Mouse (Mus musculus) stomach, postnatal 0 days (tissue): ENCODE measurements at regions not wholly inside any gene's neighbourhood (a gene's known extent, or its start where the extent isn't known, plus 50 kb on each side); places are given as distances from the start of the nearest gene placed in this dataset.

Experiments
- ATAC-seq: fragments of 200-750 bp; cut with Nextera tagmentation; 2 replicates; pipeline ENCODE4 v1.8.0; 2017; ENCODE audit not compliant: low FRiP score, low TSS enrichment
- DNase-seq: peaks from one replicate; pipeline ENCODE4 v3.0.0-alpha.2; 2016; ENCODE audit warnings: low spot score
- H3K27ac ChIP-seq: fragments of 300-500 bp; sonication (generic); replicated peaks from 2 replicates; pipeline ENCODE4 v1.5.1; 2014; ENCODE audit warnings: mild to moderate bottlenecking, control low read depth
- H3K27me3 ChIP-seq: fragments of 300-500 bp; sonication (generic); 2 replicates; pipeline ENCODE4 v1.6.1; 2014; ENCODE audit warnings: low read length; ENCODE audit not compliant: control insufficient read depth, insufficient read depth
- H3K36me3 ChIP-seq: fragments of 300-500 bp; sonication (generic); 2 replicates; pipeline ENCODE4 v1.6.1; 2014; ENCODE audit warnings: low read length, mixed read lengths; ENCODE audit not compliant: control insufficient read depth, insufficient read depth
- H3K4me1 ChIP-seq: fragments of 300-500 bp; sonication (generic); replicated peaks from 2 replicates; pipeline ENCODE4 v1.6.1; 2014; ENCODE audit warnings: antibody characterized with exemption; ENCODE audit not compliant: control insufficient read depth, insufficient read depth
- H3K4me2 ChIP-seq: fragments of 300-500 bp; sonication (generic); replicated peaks from 2 replicates; pipeline ENCODE4 v1.6.1; 2014; ENCODE audit warnings: low read depth, mild to moderate bottlenecking, control low read depth, moderate library complexity
- H3K4me3 ChIP-seq: fragments of 300-500 bp; sonication (generic); 2 replicates; pipeline ENCODE4 v1.5.1; 2014; ENCODE audit warnings: low read depth, low read length, control low read depth
- H3K9ac ChIP-seq: fragments of 300-500 bp; sonication (generic); 2 replicates; pipeline ENCODE4 v1.6.1; 2014; ENCODE audit warnings: mild to moderate bottlenecking, low read length, control low read depth, mixed read lengths
- H3K9me3 ChIP-seq: fragments of 300-500 bp; sonication (generic); 2 replicates; pipeline ENCODE4 v1.6.1; 2016; ENCODE audit warnings: low read length; ENCODE audit not compliant: control insufficient read depth
- CTCF ChIP-seq: IDR thresholded peaks from 2 replicates; pipeline ENCODE4 v1.5.1; 2016; ENCODE audit warnings: antibody characterized with exemption, low read depth, mild to moderate bottlenecking, moderate library complexity
- EP300 ChIP-seq: optimal IDR thresholded peaks from 2 replicates; pipeline ENCODE3; 2016; ENCODE audit warnings: antibody characterized with exemption
- WGBS: fragments of 180-500 bp; shearing (Covaris S2); extraction: QIAGEN DNeasy Blood & Tissue Kit; methylation state at CpG from one replicate; pipeline ENCODE4 v1.1.7; 2014; 5-methylcytosine and 5-hydroxymethylcytosine counted together

DNA sequence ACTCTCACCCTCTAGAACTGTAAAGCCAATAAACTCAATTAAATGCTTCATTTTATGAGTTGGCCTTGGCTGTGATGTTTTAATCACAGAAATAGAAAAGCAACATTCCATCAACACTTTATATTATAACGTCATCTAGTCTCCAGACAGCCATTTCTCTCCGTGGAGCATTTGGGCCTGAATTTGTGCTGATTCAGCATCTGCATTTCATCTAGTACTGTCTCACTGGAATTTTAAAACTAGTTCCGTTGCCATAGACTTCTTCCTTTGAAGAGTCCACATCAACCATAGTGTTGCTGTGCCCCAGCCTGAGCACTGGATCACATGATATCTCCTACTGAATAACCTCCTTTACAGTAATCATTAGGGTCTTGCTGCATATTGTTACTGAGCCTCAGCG, 179.7 kb upstream of the Cntnap4 start:
- ATAC-seq (no peak), DNase-seq (no peak)
- no peaks in the 10 kb centered on the region for H3K4me1 ChIP-seq
- H3K27ac ChIP-seq = no peak overlapping the region
- WGBS = 79% methylated on average over 4 of the region's 4 CpGs
- no peak overlapping the region for H3K4me3 ChIP-seq
- no peak for TF ChIP-seq CTCF
- TF ChIP-seq EP300 = no peak
- H3K36me3 ChIP-seq = no peaks in the 10 kb centered on the region
- no peaks in the 10 kb centered on the region for H3K9me3 ChIP-seq
- H3K27me3 ChIP-seq = no peaks in the 10 kb centered on the region
- no peak overlapping the region for H3K9ac ChIP-seq
- no peak overlapping the region for H3K4me2 ChIP-seq

DNA sequence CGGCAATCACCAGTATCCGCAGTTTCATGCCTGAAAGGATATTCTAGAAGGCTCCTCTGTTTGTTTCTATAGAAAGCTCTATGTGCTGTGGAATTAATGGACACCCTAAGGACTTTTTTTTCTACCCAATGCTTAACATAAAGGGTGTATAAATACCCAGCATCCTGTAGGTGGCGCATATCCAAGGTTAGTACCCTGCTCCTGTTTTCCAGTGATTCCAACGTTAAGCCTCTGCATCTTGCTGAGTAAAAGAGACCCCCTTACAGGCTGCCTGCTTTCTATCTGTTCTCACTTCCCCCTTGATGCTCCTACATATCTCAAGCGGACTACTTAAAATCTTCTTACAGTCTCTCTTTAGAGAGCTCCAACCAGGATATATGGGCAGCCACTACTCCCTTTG, 221.5 kb upstream of the Cntnap4 start:
- H3K27me3 ChIP-seq = no peaks in the 10 kb centered on the region
- WGBS = 33% methylated on average over 5 of the region's 5 CpGs
- H3K4me3 ChIP-seq = no peak overlapping the region
- no peak overlapping the region for H3K27ac ChIP-seq
- H3K4me1 ChIP-seq = no peaks in the 10 kb centered on the region
- DNase-seq (no peak), ATAC-seq (no peak)
- H3K9me3 ChIP-seq = no peaks in the 10 kb centered on the region
- H3K4me2 ChIP-seq = no peak overlapping the region
- H3K9ac ChIP-seq = no peak overlapping the region
- no peaks in the 10 kb centered on the region for H3K36me3 ChIP-seq
- TF ChIP-seq CTCF (peak; percentile 52), EP300 (no peak)

DNA sequence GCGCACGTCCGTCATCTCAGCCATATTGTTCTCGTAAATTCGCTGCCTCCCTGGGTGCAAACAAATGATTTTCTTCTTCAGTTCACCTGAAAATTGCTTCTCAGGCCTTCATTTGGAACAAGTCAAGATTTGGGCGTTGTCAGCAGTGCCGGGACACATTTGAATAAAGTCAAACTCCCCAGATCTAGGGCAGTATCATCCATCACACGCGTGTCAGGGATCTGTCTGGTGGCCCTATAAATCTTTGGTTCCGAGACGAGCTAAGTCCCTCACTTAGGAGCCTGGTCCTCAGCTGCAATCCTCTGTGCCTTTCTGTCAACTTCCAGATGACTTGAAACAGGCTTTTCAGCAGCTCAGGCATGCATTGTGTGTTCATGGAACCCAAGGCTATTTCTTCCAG, 236.7 kb upstream of the Cntnap4 start:
- 46% methylated on average over 11 of the region's 11 CpGs for WGBS
- DNase-seq (no peak), ATAC-seq (no peak)
- TF ChIP-seq CTCF (no peak), EP300 (no peak)
- H3K27me3 ChIP-seq = no peaks in the 10 kb centered on the region
- no peak overlapping the region for H3K4me2 ChIP-seq
- H3K9me3 ChIP-seq = no peaks in the 10 kb centered on the region
- no peak overlapping the region for H3K27ac ChIP-seq
- H3K4me3 ChIP-seq = no peak overlapping the region
- H3K9ac ChIP-seq = no peak overlapping the region
- H3K4me1 ChIP-seq = no peaks in the 10 kb centered on the region
- no peaks in the 10 kb centered on the region for H3K36me3 ChIP-seq

- no peaks in the 10 kb centered on the region for H3K9me3 ChIP-seq
- H3K9ac ChIP-seq = no peak overlapping the region
- no peaks in the 10 kb centered on the region for H3K4me1 ChIP-seq
- ATAC-seq (no peak), DNase-seq (no peak)
- no peak overlapping the region for H3K4me3 ChIP-seq
- no peak for TF ChIP-seq EP300
- H3K36me3 ChIP-seq = no peaks in the 10 kb centered on the region
- no peak overlapping the region for H3K27ac ChIP-seq
- no peak overlapping the region for H3K4me2 ChIP-seq
- H3K27me3 ChIP-seq = no peaks in the 10 kb centered on the region
- WGBS = 81% methylated on average over 10 of the region's 10 CpGs
Observed at GRCm38 (mm10) chr8:112332021-112332420, 237.8 kb upstream of the Cntnap4 start.

DNA sequence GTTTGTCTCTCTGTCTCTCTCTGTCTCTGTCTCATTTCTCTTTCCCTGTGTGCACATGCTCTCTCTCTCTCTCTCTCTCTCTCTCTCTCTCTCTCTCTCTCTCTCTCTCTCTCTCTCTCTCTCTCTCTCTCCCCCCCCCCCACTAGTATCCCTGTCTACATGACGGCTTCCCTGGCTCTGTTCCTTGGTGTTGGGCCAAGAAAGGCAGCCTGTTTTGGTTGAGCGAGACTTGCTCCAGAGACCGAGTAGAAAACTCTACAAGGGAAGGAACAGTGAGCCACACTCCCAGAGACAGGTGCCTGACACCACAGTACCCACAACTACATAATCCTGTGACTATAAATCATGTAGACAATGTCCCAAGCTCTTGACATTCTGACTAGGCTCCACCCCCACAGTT, 260.0 kb upstream of the Cntnap4 start:
- TF ChIP-seq EP300 = no peak
- TF ChIP-seq CTCF = no peak
- no peak overlapping the region for H3K27ac ChIP-seq
- H3K9ac ChIP-seq = no peak overlapping the region
- no peaks in the 10 kb centered on the region for H3K9me3 ChIP-seq
- no peaks in the 10 kb centered on the region for H3K36me3 ChIP-seq
- WGBS = 50% methylated on average over 3 of the region's 3 CpGs
- H3K4me1 ChIP-seq = no peaks in the 10 kb centered on the region
- no peaks in the 10 kb centered on the region for H3K27me3 ChIP-seq
- H3K4me3 ChIP-seq = no peak overlapping the region
- H3K4me2 ChIP-seq = no peak overlapping the region
- ATAC-seq = no peak
- no peak for DNase-seq

DNA sequence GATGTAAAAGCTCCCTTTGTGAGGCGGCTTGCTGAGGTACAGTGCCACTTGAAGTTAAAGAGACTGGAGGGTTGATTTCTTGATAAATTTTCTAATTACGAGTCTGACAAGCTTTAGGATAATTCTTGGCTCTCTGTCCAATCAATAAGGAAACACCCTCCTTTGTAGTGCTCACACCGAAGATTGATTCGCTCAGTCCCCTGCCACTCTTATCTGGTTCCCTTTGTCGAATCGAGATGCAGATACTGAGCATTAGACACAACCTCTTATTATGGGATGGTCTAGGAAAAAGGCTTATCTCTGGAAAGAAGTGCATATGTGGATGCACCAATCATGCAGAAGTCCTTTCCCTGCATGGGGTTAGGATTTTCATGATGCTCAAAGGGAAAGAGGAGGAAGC, 261.5 kb upstream of the Cntnap4 start:
- Histone ChIP-seq H3K4me1 (no peaks in the 10 kb centered on the region), H3K27ac (no peak overlapping the region), H3K4me3 (no peak overlapping the region), H3K4me2 (no peak overlapping the region), H3K27me3 (no peaks in the 10 kb centered on the region), H3K9me3 (no peaks in the 10 kb centered on the region), H3K36me3 (no peaks in the 10 kb centered on the region), H3K9ac (no peak overlapping the region)
- DNase-seq (no peak), ATAC-seq (no peak)
- 65% methylated on average over 6 of the region's 6 CpGs for WGBS
- TF ChIP-seq CTCF = no peak
- TF ChIP-seq EP300 = no peak
